Mouse (Mus musculus): Measurements from ENCODE around the gene Pde6h.

DNA sequence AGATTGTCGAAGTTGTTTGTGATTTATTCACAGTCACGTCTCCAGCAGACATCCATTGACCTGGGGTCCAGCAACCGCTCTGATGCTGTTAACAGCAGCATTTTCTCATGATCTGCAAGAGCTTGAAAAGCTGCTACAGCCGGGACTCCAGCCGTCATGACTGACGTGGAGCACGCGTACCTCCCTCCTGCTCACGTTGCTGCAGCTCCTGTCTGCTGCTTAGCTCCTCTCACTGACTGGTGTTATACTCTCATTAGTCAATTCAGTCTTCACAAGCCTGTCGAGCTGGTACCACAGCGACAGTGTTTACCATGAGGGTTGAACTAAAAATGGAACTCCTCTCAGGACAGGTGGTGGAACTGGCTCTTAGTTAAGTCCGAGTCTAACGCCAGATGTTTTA is 62.4 kb downstream of the Pde6h start:
- TF ChIP-seq POLR2A (IDR thresholded peaks at IDR 0.05; ENCODE audit: low read depth, low read length), result no peak
- TF ChIP-seq CTCF (IDR thresholded peaks at IDR 0.05; ENCODE audit: borderline replicate concordance, insufficient read depth, low read length), result no peak
